Comparison of ENCODE assay signal across 11 mouse cellular contexts in genomic region chr10:43518368-43518767, GRCm38 (mm10). TPM values are rescaled to one million over a fixed set of nuclear protein-coding genes. Genes with fewer than 3 reads are reported as not detected.
A peak's percentile ranks its signal among the peaks of the same experiment; 100 is the strongest.
DNase-seq lines count a peak whose midpoint lies in the region; ATAC-seq lines count a peak whose summit lies in the region.
"Had no signal": no experiment of that assay in that cellular context is flagged by ENCODE, and none has a peak within 500 bp of the region (broad histone marks: within the 10 kb centered on the region; RNA-seq: fewer than 3 reads in every experiment).

No protein-coding gene starts in this region.

- 0 out of 2 replicates have a peak, but pooled peaks cover 12% of the 10 kb centered on the region for H3K4me1 ChIP-seq in intestine, embryonic 15.5 days (replicated peaks)
- H3K4me1 ChIP-seq in limb, embryonic 15.5 days = peaks cover 16% of the 10 kb centered on the region
- no peaks in the 10 kb centered on the region for H3K4me1 ChIP-seq in forebrain, embryonic 14.5 days (ENCODE audit: control insufficient read depth, insufficient read depth, low read length)

- no peaks in the 10 kb centered on the region for H3K9me3 ChIP-seq in intestine, embryonic 15.5 days
- H3K9me3 ChIP-seq in limb, embryonic 15.5 days = no peaks in the 10 kb centered on the region
- H3K9me3 ChIP-seq in forebrain, embryonic 14.5 days (replicated peaks; ENCODE audit: control insufficient read depth, low read length) = no peaks in the 10 kb centered on the region

- no peaks in the 10 kb centered on the region for H3K36me3 ChIP-seq in intestine, embryonic 15.5 days
- peaks cover 7% of the 10 kb centered on the region; the same call in 1 of the 2 replicates for H3K36me3 ChIP-seq in limb, embryonic 15.5 days
- H3K36me3 ChIP-seq in forebrain, embryonic 14.5 days (ENCODE audit: control insufficient read depth, insufficient read depth, low read length) = 0 out of 2 replicates have a peak, but pooled peaks cover 7% of the 10 kb centered on the region

- H3K4me3 ChIP-seq in intestine, embryonic 15.5 days (replicated peaks) = no peak overlapping the region
- H3K4me3 ChIP-seq in limb, embryonic 15.5 days = no peak overlapping the region
- H3K4me3 ChIP-seq in forebrain, embryonic 14.5 days (ENCODE audit: low read depth, low read length) = no peak overlapping the region
- H3K4me3 ChIP-seq: erythroblast, embryonic 14.5 days; myocyte had no signal

- H3K9ac ChIP-seq in intestine, embryonic 15.5 days = no peak overlapping the region
- H3K9ac ChIP-seq in limb, embryonic 15.5 days = no peak overlapping the region
- H3K9ac ChIP-seq in forebrain, embryonic 14.5 days (ENCODE audit: low read length) = no peak overlapping the region

- H3K27me3 ChIP-seq in intestine, embryonic 15.5 days (replicated peaks) = no peaks in the 10 kb centered on the region
- no peaks in the 10 kb centered on the region for H3K27me3 ChIP-seq in limb, embryonic 15.5 days
- no peaks in the 10 kb centered on the region for H3K27me3 ChIP-seq in forebrain, embryonic 14.5 days (replicated peaks; ENCODE audit: control insufficient read depth, insufficient read depth, low read length)

- ATAC-seq in intestine, embryonic 15.5 days = peak; percentile 70
- ATAC-seq in limb, embryonic 15.5 days (ENCODE audit: insufficient number of reproducible peaks, low FRiP score, low TSS enrichment, low read depth) = no peak
- ATAC-seq in forebrain, embryonic 14.5 days = no peak

- 63% methylated on average over 12 of the region's 13 CpGs for WGBS in intestine, embryonic 15.5 days
- 55% methylated on average over 12 of the region's 13 CpGs for WGBS in limb, embryonic 15.5 days
- 83% methylated on average over 13 of the region's 13 CpGs for WGBS in forebrain, embryonic 14.5 days

- peak; percentile 48 for DNase-seq in gastrocnemius, postnatal 25 days
- DNase-seq in gastrocnemius, postnatal 4 days (ENCODE audit: low spot score in 2 of 2) = no peak
- peak; percentile 61 for DNase-seq in skeletal muscle tissue, adult 2 months (ENCODE audit: low read depth, low spot score)
- no peak for DNase-seq in adrenal gland, postnatal 36 days
- DNase-seq in adrenal gland, adult (ENCODE audit: inconsistent age in 2 of 2, low spot score in 1 of 2) = no peak
- no peak for DNase-seq in forebrain, embryonic 14.5 days (ENCODE audit: low spot score)
- DNase-seq: retina, postnatal 1 day had no signal

- H3K27ac ChIP-seq in intestine, embryonic 15.5 days = no peak overlapping the region
- 0 out of 2 replicates have a peak overlapping the region, but pooled peaks have one; percentile 1 for H3K27ac ChIP-seq in limb, embryonic 15.5 days
- no peak overlapping the region for H3K27ac ChIP-seq in forebrain, embryonic 14.5 days (ENCODE audit: low read depth, low read length)

- 0 out of 2 replicates have a peak overlapping the region, but pooled peaks have one; percentile 17 for H3K4me2 ChIP-seq in intestine, embryonic 15.5 days (replicated peaks)
- H3K4me2 ChIP-seq in limb, embryonic 15.5 days = no peak overlapping the region
- no peak overlapping the region for H3K4me2 ChIP-seq in forebrain, embryonic 14.5 days (ENCODE audit: low read length)

RNA-seq across cellular contexts. Expression of gene Gm9803, which starts 5.5 kb away (rescaled TPM):
- total RNA-seq in gastrocnemius, postnatal 25 days (2021) = 10 to 100 TPM in 1 of 2 experiments, 1 to 10 TPM in 1; 6.6 to 16.7 TPM
- 1 to 10 TPM in 1 of 2 experiments, not detected in 1; 7.0 TPM for total RNA-seq in gastrocnemius, postnatal 4 days (2021)
- polyA plus RNA-seq in intestine, embryonic 15.5 days (2015; fragmentation: Nextera tagmentation; extraction: Ambion mirVana) = 11.9 and 12.6 TPM in 2 replicates
- polyA plus RNA-seq in limb, embryonic 15.5 days (2015; fragmentation: Nextera tagmentation; extraction: Ambion mirVana) = 5.7 and 13.2 TPM in 2 replicates
- 10 to 100 TPM in 1 of 2 experiments, not detected in 1; 12.0 TPM for total RNA-seq in adrenal gland, postnatal 36 days (2021)
- polyA plus RNA-seq in forebrain, embryonic 14.5 days (2014; fragmentation: Nextera tagmentation; extraction: Ambion mirVana) = 13.7 and 22.1 TPM in 2 replicates

RNA-seq across cellular contexts. Expression of gene 1700021F05Rik, which starts 22.4 kb away (rescaled TPM):
- total RNA-seq in gastrocnemius, postnatal 25 days (2021) = 100 to 1,000 TPM; 101 to 117 TPM
- total RNA-seq in gastrocnemius, postnatal 4 days (2021) = 10 to 100 TPM; 69.1 to 70.4 TPM
- polyA plus RNA-seq in intestine, embryonic 15.5 days (2015; fragmentation: Nextera tagmentation; extraction: Ambion mirVana) = 77.0 and 77.4 TPM in 2 replicates
- polyA plus RNA-seq in limb, embryonic 15.5 days (2015; fragmentation: Nextera tagmentation; extraction: Ambion mirVana) = 58.3 and 60.6 TPM in 2 replicates
- total RNA-seq in adrenal gland, postnatal 36 days (2021) = 10 to 100 TPM; 65.3 to 67.7 TPM
- 74.3 and 81.8 TPM in 2 replicates for polyA plus RNA-seq in forebrain, embryonic 14.5 days (2014; fragmentation: Nextera tagmentation; extraction: Ambion mirVana)

RNA-seq across cellular contexts. Expression of gene Bend3, which starts 39.7 kb away (rescaled TPM):
- total RNA-seq in gastrocnemius, postnatal 25 days (2021) = 1 to 10 TPM; 2.9 to 3.6 TPM
- total RNA-seq in gastrocnemius, postnatal 4 days (2021) = 1 to 10 TPM; 7.1 to 7.2 TPM
- 3.0 and 3.1 TPM in 2 replicates for polyA plus RNA-seq in intestine, embryonic 15.5 days (2015; fragmentation: Nextera tagmentation; extraction: Ambion mirVana)
- polyA plus RNA-seq in limb, embryonic 15.5 days (2015; fragmentation: Nextera tagmentation; extraction: Ambion mirVana) = 3.1 and 3.8 TPM in 2 replicates
- 1 to 10 TPM; 6.1 to 6.2 TPM for total RNA-seq in adrenal gland, postnatal 36 days (2021)
- polyA plus RNA-seq in forebrain, embryonic 14.5 days (2014; fragmentation: Nextera tagmentation; extraction: Ambion mirVana) = 2.8 and 3.2 TPM in 2 replicates

RNA-seq across cellular contexts. Expression of gene Cd24a, which starts 59.7 kb away (rescaled TPM):
- 10 to 100 TPM; 39.5 to 77.7 TPM for total RNA-seq in gastrocnemius, postnatal 25 days (2021)
- total RNA-seq in gastrocnemius, postnatal 4 days (2021) = 10 to 100 TPM; 38.4 to 41.3 TPM
- polyA plus RNA-seq in intestine, embryonic 15.5 days (2015; fragmentation: Nextera tagmentation; extraction: Ambion mirVana) = 189 and 204 TPM in 2 replicates
- polyA plus RNA-seq in limb, embryonic 15.5 days (2015; fragmentation: Nextera tagmentation; extraction: Ambion mirVana) = 178 and 209 TPM in 2 replicates
- total RNA-seq in adrenal gland, postnatal 36 days (2021) = 10 to 100 TPM; 28.2 to 40.1 TPM
- polyA plus RNA-seq in forebrain, embryonic 14.5 days (2014; fragmentation: Nextera tagmentation; extraction: Ambion mirVana) = 1,214 and 1,274 TPM in 2 replicates

Comparison
In these comparisons a context has a peak if more than half of its experiments do, and no peak if none do; other contexts are left out.
1. DNase-seq: peak in gastrocnemius, postnatal 25 days (single experiment) and skeletal muscle tissue, adult 2 months (single experiment); none in gastrocnemius, postnatal 4 days (0 of 2), adrenal gland, postnatal 36 days (0 of 2), adrenal gland, adult (0 of 2) and forebrain, embryonic 14.5 days (single experiment).